Mouse (Mus musculus): ENCODE results near the gene Pick1. TPM values are rescaled to one million over a fixed set of nuclear protein-coding genes. Genes with fewer than 3 reads are reported as not detected.

Gene Pick1
- 52.7 and 57.4 TPM in 2 replicates for polyA plus RNA-seq (2015; fragmentation: Nextera tagmentation; extraction: Ambion mirVana)

DNA sequence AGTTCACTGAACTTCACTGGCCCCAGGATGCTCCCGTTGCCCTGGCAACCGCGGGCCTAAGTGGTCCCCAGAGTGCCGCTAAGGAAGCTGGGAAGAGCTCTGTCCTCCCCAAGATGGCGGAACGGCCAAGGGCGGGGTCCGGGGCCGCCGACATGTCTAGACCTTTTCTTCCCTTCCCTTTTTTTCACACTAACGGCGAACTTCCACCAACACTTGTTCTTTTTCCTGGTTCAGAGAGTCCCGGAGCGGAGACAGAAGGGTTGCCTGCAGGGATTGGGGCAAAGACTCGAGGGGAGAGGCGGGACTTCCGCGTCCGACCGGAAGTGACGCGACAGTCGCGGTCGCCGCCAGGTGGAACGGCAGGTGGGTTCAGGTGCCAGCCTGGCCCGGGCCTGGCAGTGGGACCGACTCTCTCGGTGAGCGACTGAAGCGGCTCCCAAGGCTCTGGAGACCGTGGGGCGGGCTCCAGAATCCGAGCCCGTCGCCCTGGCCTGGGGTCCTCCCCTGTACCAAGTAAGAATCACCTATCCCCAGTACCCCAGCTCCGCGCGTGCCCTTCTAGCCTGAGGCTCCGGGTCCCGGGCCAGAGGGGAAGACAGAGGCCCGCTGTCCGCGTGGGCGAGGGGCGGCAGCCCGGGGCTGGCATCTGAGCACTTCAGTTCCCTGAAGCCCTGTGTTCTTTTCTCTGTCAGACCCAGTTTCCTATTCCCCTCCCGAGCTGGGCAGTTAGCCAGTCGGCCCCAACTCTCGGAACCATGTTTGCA, at the start of gene Pick1, which contains the start of gene Gm49486:
TSS of gene Pick1 (plus strand) at position 116 of the 764 bp plus-strand sequence.
TSS of gene Gm49486 (plus strand) at position 334 of the 764 bp plus-strand sequence.
- Histone ChIP-seq H3K4me3 (peak within 1 kb of the TSS; percentile 89), H3K36me3 (peaks cover 20% of the 10 kb centered on the region), H3K4me1 (peaks cover 20% of the 10 kb centered on the region), H3K9me3 (no peaks in the 10 kb centered on the region), H3K27ac (peak within 1 kb of the TSS; percentile 93), H3K27me3 (no peaks in the 10 kb centered on the region), H3K9ac (peak within 1 kb of the TSS; percentile 89), H3K4me2 (replicated peaks) (peak within 1 kb of the TSS; percentile 90)
- 1% methylated on average over 51 of the region's 51 CpGs for WGBS
- ATAC-seq (ENCODE audit: low FRiP score, low read depth): peak; percentile 92

GRCm38 (mm10) chr15:79185213-79185612, 43.8 kb upstream of the Pick1 start:
- Histone ChIP-seq H3K27ac (no peak overlapping the region), H3K4me1 (no peaks in the 10 kb centered on the region), H3K9ac (no peak overlapping the region), H3K4me3 (no peak overlapping the region), H3K9me3 (no peaks in the 10 kb centered on the region), H3K27me3 (no peaks in the 10 kb centered on the region), H3K36me3 (no peaks in the 10 kb centered on the region), H3K4me2 (replicated peaks) (no peak overlapping the region)
- ATAC-seq (ENCODE audit: low FRiP score, low read depth): no peak
- 88% methylated on average over 10 of the region's 10 CpGs for WGBS

- no peaks in the 10 kb centered on the region for H3K27me3 ChIP-seq
- 90% methylated on average over 8 of the region's 8 CpGs for WGBS
These were observed 41.2 kb upstream of the Pick1 start for GRCm38 (mm10) chr15:79187819-79188218.

DNA sequence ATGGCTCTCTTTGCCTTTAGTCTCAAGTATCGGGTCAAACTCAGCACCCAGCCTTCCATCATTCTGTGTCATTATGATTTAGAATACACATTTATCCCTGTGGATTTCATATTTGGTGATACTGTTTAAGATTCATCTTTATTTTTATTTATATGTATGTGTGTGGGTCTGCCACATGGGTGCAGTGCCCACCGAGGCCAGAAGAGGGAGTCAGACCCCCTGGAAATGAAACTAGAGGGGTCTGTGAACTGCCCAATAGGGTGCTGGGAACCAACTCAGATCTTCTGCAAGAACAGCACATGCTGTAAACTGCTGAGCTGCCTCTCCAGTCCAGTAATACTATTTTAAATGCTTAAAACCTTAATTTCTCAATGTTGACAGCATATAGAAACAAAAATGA, 37.5 kb upstream of the Pick1 start:
- H3K9ac ChIP-seq: no peak overlapping the region
- H3K27ac ChIP-seq: no peak overlapping the region
- no peak overlapping the region for H3K4me2 ChIP-seq (replicated peaks)
- WGBS: 93% methylated on average over 2 of the region's 2 CpGs
- no peak overlapping the region for H3K4me3 ChIP-seq
- H3K27me3 ChIP-seq: no peaks in the 10 kb centered on the region
- no peaks in the 10 kb centered on the region for H3K9me3 ChIP-seq
- H3K4me1 ChIP-seq: peaks cover 18% of the 10 kb centered on the region
- ATAC-seq (ENCODE audit: low FRiP score, low read depth): no peak
- H3K36me3 ChIP-seq: no peaks in the 10 kb centered on the region

More at GRCm38 (mm10) chr15:79187819-79188218, 41.2 kb upstream of the Pick1 start:
- Histone ChIP-seq H3K36me3 (no peaks in the 10 kb centered on the region), H3K4me3 (no peak overlapping the region), H3K27ac (no peak overlapping the region), H3K9ac (no peak overlapping the region), H3K4me1 (peaks cover 3% of the 10 kb centered on the region; the same call in 1 of the 2 replicates), H3K9me3 (no peaks in the 10 kb centered on the region), H3K4me2 (replicated peaks) (no peak overlapping the region)
- no peak for ATAC-seq (ENCODE audit: low FRiP score, low read depth)

- Histone ChIP-seq H3K27me3 (no peaks in the 10 kb centered on the region), H3K4me2 (replicated peaks) (no peak overlapping the region), H3K9ac (no peak overlapping the region), H3K27ac (no peak overlapping the region), H3K9me3 (no peaks in the 10 kb centered on the region), H3K4me3 (no peak overlapping the region), H3K36me3 (no peaks in the 10 kb centered on the region), H3K4me1 (peaks cover 18% of the 10 kb centered on the region)
- WGBS: 90% methylated on average over 6 of the region's 6 CpGs
- ATAC-seq (ENCODE audit: low FRiP score, low read depth): no peak
These were observed 36.5 kb upstream of the Pick1 start for GRCm38 (mm10) chr15:79192450-79192849.

GRCm38 (mm10) chr15:79192885-79193845, 35.8 kb upstream of the Pick1 start:
- H3K4me2 ChIP-seq (replicated peaks): peak overlapping the region; percentile 21
- no peak overlapping the region for H3K4me3 ChIP-seq
- peak overlapping the region; percentile 55 for H3K9ac ChIP-seq
- H3K9me3 ChIP-seq: no peaks in the 10 kb centered on the region
- peaks cover 18% of the 10 kb centered on the region for H3K4me1 ChIP-seq
- H3K27me3 ChIP-seq: no peaks in the 10 kb centered on the region
- H3K27ac ChIP-seq: peak overlapping the region; percentile 80
- no peaks in the 10 kb centered on the region for H3K36me3 ChIP-seq
- peak; percentile 48 for ATAC-seq (ENCODE audit: low FRiP score, low read depth)
- 43% methylated on average over 27 of the region's 27 CpGs for WGBS

GRCm38 (mm10) chr15:79194048-79194447, 34.9 kb upstream of the Pick1 start:
- Histone ChIP-seq H3K27ac (0 out of 2 replicates have a peak overlapping the region, but pooled peaks have one; percentile 80), H3K27me3 (no peaks in the 10 kb centered on the region), H3K4me2 (replicated peaks) (no peak overlapping the region), H3K4me3 (no peak overlapping the region), H3K9ac (peak overlapping the region; percentile 55; the same call in 1 of the 2 replicates), H3K9me3 (no peaks in the 10 kb centered on the region), H3K36me3 (no peaks in the 10 kb centered on the region), H3K4me1 (peaks cover 18% of the 10 kb centered on the region)
- WGBS: 74% methylated on average over 9 of the region's 9 CpGs
- no peak for ATAC-seq (ENCODE audit: low FRiP score, low read depth)

DNA sequence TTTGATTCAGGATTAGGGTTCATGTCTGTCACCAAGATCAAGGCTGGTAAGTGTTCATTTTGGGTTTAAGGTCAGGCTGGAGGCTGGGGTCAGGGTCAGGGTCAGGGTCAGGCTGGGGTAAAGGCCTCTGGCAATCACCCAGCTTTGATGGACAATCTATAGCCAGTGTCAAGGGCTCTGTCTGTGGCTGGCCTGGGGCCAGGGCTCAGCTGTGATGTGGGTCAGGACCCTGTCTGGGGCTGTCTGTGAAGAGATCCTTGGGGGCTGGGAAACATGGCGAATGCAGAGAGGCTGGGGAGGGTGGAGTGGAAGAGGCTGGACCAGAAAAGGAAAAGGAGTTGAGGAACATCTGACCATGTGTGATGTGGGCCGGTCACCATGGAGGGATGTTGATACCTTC, 34.0 kb upstream of the Pick1 start:
- Histone ChIP-seq H3K4me1 (peaks cover 18% of the 10 kb centered on the region), H3K9ac (no peak overlapping the region), H3K9me3 (no peaks in the 10 kb centered on the region), H3K27me3 (no peaks in the 10 kb centered on the region), H3K36me3 (no peaks in the 10 kb centered on the region), H3K27ac (no peak overlapping the region), H3K4me3 (no peak overlapping the region), H3K4me2 (replicated peaks) (no peak overlapping the region)
- no peak for ATAC-seq (ENCODE audit: low FRiP score, low read depth)
- WGBS: 80% methylated on average over 2 of the region's 2 CpGs

DNA sequence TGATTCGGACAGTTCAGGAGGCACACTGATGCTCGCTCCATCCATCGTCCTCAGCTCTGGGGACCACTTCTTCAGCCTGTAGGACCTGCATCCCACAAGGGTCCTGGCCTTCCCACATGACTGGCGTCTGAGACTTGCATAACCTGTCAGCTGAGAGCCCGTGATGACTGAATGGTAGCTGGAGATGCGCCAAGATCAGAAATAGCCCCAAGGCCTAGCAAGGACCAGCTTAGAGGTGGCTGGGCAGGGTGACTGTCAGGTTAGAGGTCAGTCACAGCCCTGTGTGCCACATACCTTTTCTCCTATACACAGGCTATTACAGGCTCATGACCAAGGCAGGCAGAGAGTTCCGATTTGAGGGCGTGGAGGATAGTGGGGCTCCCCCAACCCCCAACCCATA, 33.5 kb upstream of the Pick1 start:
- H3K9me3 ChIP-seq: no peaks in the 10 kb centered on the region
- H3K4me1 ChIP-seq: peaks cover 18% of the 10 kb centered on the region
- no peak overlapping the region for H3K9ac ChIP-seq
- no peak overlapping the region for H3K4me2 ChIP-seq (replicated peaks)
- no peaks in the 10 kb centered on the region for H3K27me3 ChIP-seq
- 90% methylated on average over 8 of the region's 8 CpGs for WGBS
- no peaks in the 10 kb centered on the region for H3K36me3 ChIP-seq
- H3K27ac ChIP-seq: no peak overlapping the region
- no peak overlapping the region for H3K4me3 ChIP-seq
- no peak for ATAC-seq (ENCODE audit: low FRiP score, low read depth)

GRCm38 (mm10) chr15:79199390-79199976, 29.5 kb upstream of the Pick1 start:
- Histone ChIP-seq H3K36me3 (no peaks in the 10 kb centered on the region), H3K4me2 (replicated peaks) (no peak overlapping the region), H3K27me3 (peaks cover 6% of the 10 kb centered on the region; the same call in 1 of the 2 replicates), H3K9me3 (no peaks in the 10 kb centered on the region), H3K27ac (no peak overlapping the region), H3K9ac (no peak overlapping the region), H3K4me3 (no peak overlapping the region), H3K4me1 (peaks cover 26% of the 10 kb centered on the region)
- ATAC-seq (ENCODE audit: low FRiP score, low read depth): no peak
- 90% methylated on average over 12 of the region's 12 CpGs for WGBS

GRCm38 (mm10) chr15:79201491-79202150, 27.4 kb upstream of the Pick1 start:
- Histone ChIP-seq H3K27ac (peak overlapping the region; percentile 81), H3K4me2 (replicated peaks) (peak overlapping the region; percentile 44), H3K4me3 (no peak overlapping the region), H3K9me3 (no peaks in the 10 kb centered on the region), H3K27me3 (peaks cover 6% of the 10 kb centered on the region; the same call in 1 of the 2 replicates), H3K36me3 (no peaks in the 10 kb centered on the region), H3K9ac (peak overlapping the region; percentile 35; the same call in 1 of the 2 replicates), H3K4me1 (peaks cover 26% of the 10 kb centered on the region)
- ATAC-seq (ENCODE audit: low FRiP score, low read depth): peak; percentile 68
- WGBS: 16% methylated on average over 13 of the region's 13 CpGs

All from limb, embryonic 13.5 days (tissue).